Mouse (Mus musculus): ENCODE measurements around the gene Tnfrsf14.

The Tnfrsf14 gene

GRCm38 (mm10) chr4:154948940-154949588 lies 20.7 kb upstream of the Tnfrsf14 start:
- 54% methylated on average over 6 of the region's 6 CpGs for WGBS

DNA sequence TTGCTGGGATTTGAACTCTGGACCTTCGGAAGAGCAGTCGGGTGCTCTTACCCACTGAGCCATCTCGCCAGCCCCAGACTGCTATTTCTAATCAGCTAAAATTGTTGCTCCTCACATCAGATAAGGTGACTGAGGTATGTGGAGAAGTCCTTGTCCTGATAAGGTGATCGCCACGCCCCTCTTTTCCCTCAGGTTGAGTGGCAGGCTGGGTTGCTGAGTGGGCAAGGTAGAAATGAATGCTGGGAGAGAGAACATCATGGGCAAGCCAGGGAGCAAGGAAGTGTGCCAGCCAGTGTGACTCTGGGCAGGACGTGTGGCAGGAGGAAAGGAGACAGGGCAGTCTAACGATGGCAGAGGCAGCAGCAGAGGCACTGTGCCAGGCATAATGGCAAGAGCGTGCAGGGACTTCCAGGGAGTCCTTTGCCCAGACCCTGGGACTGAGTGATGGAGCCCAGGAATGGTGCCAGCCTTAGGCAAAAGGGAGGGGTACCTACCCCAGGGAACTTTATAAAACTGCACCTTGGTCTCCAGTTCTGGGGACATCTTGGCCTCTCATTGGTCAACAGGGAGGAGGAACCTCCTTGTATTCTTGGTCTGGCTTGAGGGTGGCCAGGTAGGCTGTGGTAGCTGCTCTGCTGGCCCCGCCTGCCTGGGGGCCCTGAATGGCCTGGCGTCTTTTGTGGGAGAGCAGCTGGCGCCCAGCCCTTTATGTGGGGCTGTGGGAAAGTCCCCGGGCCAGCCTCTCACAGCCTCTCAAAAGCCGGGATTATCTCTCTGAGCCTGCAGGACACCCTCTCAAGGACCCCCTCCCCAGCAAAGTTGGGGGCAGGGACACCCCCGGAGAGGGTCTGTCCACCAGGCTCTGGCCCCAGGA lies 19.9 kb upstream of the Tnfrsf14 start:
- WGBS: 38% methylated on average over 14 of the region's 14 CpGs

DNA sequence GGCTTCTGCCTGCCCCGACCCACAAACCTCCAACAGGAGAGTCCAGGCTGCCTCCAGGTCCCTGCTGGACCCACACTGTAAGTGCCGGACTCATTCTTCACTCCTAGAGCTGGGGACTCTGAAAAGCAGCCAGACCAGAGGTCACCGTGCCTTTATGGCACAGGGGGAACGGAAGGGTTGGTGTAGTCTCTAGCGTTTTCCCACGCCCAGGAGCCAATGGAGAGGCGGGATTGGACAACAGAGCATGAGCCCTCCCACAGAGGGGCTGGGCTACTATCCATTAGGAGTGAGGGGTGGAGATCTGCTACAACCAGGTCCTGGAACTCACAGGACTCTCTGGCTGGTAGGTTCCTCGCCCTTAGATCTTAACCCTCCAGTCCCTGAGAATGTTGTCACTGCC lies 18.0 kb upstream of the Tnfrsf14 start:
- 9% methylated on average over 8 of the region's 8 CpGs for WGBS

DNA sequence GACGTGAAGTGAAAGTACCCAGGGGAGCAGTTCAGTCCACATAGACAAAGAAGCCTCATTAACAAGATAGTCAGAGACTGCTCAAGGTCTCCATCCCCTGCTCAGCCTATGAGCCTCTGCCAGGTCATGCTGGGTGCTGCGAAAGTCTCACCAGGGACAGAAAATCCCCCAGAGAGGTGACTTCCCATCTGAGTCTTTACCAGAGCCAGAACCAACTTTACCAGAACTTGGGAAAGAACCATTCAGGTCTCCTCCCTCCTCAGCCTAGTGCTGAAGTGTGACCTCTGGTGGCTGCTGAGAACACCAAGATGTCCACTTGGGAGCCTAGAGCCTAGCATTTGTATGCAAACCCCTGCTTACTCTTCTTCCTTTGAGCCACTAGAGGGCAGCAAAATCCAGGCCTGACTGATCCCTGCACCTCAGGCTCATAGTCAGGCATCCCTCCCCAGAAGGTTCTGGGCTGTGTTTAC lies 15.8 kb upstream of the Tnfrsf14 start:
- 49% methylated on average over 2 of the region's 2 CpGs for WGBS

DNA sequence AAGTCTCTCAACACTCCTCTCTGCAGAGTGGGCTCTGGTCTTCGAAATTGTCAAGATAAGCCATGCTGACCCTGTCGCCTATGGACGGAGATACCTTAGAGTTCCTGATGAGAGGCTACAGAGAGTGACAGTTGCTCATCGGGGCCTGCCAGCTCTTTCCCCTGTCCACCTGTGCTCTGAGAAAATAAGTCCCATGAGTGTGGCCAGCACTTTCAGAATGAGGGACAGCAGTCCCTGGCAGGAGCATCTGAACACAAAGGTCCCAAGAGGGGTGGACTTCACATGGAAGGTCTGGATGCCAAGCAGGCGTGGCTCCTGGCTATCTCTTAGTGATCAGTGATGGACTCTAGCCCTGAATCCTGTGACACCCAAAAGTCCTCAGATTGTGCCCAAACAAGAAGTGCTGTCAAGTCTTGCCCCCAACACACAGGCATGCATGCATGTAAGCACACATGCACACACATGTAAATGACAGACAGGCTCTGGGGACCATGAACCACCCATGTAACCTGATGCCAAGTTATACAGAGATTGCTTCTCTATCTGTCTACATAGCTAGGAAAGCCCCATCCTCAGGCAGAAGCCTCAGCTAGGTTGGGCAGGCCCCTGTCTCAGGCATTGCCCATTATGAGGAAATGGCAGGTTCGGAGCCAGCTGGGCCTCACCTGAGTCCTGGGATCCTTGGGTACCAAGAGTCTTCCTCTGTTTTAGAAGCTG lies 15.1 kb upstream of the Tnfrsf14 start:
- 96% methylated on average over 6 of the region's 6 CpGs for WGBS

DNA sequence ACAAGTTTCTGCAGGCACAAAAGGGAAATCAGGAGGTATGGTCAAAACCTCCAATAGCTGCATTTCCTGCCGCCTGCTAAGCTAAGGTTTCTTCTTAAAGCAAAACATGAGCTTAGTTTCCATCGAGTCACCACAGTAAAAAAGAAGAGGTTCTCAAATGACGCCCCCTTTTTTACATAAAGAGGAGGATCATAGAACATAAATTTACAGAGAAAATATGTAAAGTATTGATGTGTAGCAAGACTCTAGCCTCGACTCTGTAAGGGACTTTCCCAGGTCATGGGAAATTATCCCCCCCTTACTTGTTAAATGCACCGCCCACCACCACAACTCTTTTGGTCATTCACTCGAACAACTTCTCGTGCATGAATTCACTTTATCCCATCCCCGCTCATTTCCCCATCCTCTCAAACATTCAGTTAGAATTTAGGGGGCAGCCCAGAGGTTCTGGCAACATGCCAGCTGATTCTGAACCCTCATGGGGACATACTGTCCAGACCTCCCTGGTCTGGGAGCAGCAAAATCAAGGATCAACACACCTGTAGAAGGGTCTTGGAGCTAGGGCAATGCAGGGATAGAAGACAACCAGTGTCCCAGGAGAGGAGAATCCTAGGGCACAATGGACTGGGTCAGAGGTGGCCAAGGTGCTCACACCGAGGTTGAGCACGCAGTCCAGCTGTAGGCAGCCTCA lies 14.4 kb upstream of the Tnfrsf14 start:
- 82% methylated on average over 10 of the region's 10 CpGs for WGBS

GRCm38 (mm10) chr4:154941831-154942230 lies 13.5 kb upstream of the Tnfrsf14 start:
- WGBS: 96% methylated on average over 4 of the region's 5 CpGs

DNA sequence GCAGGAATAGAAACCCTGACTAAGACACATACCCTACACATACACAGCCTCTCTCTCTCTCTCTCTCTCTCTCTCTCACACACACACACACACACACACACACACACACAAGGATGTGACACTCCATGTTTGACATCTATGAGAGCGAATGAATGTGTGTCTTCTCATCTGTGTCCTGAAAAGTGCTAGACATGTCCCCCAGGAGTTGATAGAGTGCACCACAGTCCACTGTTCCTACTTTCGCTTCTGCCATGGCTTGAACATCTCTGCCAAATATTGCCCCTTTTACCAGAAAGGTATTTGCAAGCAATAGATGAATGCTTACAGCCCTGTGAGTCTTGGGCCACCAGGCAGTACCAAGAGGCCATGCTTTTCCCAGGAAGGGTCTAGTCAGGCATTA lies 11.8 kb upstream of the Tnfrsf14 start:
- WGBS: 95% methylated on average over 2 of the region's 2 CpGs

DNA sequence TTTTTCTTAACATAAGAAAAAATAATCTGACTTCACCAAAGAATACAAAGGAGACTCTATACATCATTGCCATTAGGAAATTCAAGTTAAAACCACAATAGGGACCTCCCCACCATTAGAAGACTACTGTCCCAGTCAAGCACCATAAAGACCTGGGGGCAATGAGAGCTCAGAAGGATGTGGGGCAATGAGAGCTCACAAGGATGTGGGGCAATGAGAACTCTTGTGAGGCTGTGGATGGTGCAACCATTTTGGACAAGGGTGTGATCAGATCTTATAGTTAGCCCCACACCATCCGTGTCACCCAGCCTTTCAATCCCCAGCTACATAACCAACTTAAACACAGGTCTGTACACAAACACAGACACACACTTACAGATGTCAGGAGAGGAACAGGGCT lies 9.4 kb upstream of the Tnfrsf14 start:
- 88% methylated on average over 1 of the region's 1 CpGs for WGBS

DNA sequence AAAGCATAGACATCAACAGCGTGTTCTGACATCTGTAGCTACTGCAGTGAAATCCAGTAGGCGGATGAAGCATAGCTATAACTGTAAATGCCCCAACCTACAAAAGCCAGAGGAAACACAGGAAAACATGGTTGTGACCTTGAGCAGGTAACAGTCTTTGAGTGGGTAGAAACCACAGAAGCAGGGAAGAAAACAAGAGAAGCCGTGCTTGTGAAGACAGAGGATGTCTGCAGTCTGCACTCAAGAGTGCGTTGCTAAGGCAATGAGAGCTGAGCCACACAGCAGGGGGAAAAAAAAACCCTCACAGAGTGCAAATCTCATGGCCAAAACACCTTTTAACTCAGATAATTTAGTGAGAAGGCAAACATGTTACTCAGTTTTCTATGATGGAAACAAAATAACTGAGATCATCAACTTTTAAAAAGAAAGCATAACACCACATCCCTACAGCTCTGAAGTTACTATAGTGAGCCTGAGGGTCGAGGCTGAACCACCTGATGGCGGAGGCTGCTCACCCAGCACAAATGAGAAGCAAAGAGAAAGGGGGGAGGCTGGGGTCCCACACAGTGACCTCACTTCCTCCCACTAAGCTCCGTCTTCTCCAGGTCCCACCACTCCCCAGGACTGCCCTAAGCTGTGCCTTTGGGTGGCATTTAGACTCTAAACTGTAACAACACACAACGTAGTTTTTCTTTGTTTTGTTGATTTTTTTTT lies 8.3 kb upstream of the Tnfrsf14 start:
- 64% methylated on average over 8 of the region's 8 CpGs for WGBS

- WGBS: 85% methylated on average over 7 of the region's 7 CpGs
These were observed 7.4 kb upstream of the Tnfrsf14 start for GRCm38 (mm10) chr4:154935788-154936187.

- WGBS: 98% methylated on average over 2 of the region's 2 CpGs
These were observed 6.4 kb upstream of the Tnfrsf14 start for GRCm38 (mm10) chr4:154934800-154935199.

GRCm38 (mm10) chr4:154933306-154933907 lies 5.0 kb upstream of the Tnfrsf14 start:
- 65% methylated on average over 13 of the region's 13 CpGs for WGBS

- WGBS: 77% methylated on average over 12 of the region's 12 CpGs
These were observed 811 bp upstream of the Tnfrsf14 start for GRCm38 (mm10) chr4:154929088-154929660.

DNA sequence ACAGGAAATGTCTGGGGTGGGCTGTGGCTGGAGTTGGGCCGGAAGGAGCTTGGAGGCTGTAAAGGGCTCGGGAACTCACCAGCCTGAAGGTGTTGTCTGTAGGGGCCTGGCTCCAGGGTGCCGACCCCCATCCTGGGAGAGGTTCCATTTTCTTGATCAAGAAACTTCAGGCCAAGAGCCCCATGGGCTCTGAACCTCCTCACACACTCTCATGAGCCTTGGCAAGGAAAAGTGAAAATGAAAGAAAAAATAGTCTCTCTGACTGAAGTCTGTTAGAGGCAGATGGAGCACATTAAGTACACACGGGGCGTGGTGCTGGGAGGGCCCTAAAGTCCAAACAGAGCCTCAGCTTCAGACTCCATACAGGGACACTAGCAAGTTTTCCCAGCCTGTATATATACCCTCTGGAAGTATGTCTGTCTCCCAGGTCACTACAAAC lies 445 bp downstream of the Tnfrsf14 start:
- WGBS: 58% methylated on average over 5 of the region's 5 CpGs

- WGBS: 76% methylated on average over 9 of the region's 9 CpGs
These were observed 1.1 kb downstream of the Tnfrsf14 start for GRCm38 (mm10) chr4:154926969-154927898.

GRCm38 (mm10) chr4:154925413-154925812 lies 3.0 kb downstream of the Tnfrsf14 start:
- WGBS: 65% methylated on average over 4 of the region's 4 CpGs

DNA sequence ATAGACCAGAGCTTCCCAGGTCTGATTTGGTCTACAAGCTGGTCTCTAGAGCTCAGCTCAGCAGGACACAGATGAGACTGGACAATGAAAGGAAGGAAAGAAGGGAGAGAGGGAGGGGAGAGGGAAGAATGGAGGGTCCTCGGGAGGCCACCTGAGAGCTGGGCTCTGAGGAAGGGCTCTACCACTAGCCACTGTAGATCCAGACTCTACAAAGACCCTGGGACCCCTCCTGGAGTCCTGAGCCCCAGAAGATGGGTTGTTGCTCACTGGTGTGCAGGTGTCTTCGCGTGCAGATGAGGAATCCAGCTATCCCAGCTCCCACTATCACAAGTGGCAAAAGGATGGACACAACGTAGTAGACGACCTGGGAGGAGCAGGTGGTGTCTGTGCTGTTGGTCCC lies 5.4 kb downstream of the Tnfrsf14 start:
- WGBS: 88% methylated on average over 5 of the region's 5 CpGs

- WGBS: 70% methylated on average over 4 of the region's 4 CpGs
These were observed 6.1 kb downstream of the Tnfrsf14 start for GRCm38 (mm10) chr4:154922291-154922690.
